Mouse (Mus musculus) cerebellum, postnatal 36 days (tissue): ENCODE measurements around the gene Gm37240.
A peak's percentile ranks its signal among the peaks of the same experiment; 100 is the strongest.

Experiments used
- DNase-seq, 2 experiments: peaks; one replicate each; pipeline ENCODE4 v3.0.0; 2021 to 2022; ENCODE audit warnings: mixed read lengths in 2 of 2

Gene Gm37240

DNA sequence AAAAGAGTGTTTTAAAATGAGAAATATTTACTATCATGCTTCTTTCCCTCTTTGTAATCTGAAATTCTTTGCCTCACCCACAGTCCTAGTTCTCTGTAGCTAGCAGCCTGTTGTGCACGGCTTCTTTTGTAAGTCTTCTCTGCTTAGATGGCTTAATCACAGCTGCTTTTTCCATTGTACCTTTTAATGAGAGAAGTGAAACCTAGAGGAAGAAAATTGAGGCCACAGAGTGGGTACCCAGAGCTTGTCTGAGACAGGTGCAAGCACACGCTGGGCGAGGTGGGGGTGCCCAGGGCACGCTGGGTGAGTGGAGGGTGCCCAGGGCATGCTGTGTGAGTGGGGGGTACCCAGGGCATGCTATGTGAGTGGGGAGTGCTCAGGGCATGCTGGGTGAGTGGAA, 1099.4 kb downstream of the Gm37240 start:
- no peak for DNase-seq

DNA sequence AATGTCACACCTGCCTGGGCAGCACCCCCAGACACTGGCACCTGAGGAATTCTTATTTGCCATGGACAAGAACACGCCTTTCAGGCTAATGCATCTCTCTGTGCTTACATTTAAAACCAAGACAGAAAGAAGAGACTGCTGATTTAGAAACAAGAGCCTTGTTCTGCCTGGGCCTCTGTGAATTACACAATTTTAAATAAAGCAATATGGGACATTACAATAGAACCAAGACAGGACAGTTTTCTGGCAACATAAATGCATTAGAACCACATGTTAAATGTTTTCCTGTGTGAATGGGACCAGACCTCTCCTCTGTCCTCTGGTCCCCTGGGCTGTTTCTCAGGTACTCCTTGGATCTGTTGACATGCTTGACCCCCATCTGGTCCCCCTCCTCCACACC, 1111.2 kb downstream of the Gm37240 start:
- DNase-seq = no peak

DNA sequence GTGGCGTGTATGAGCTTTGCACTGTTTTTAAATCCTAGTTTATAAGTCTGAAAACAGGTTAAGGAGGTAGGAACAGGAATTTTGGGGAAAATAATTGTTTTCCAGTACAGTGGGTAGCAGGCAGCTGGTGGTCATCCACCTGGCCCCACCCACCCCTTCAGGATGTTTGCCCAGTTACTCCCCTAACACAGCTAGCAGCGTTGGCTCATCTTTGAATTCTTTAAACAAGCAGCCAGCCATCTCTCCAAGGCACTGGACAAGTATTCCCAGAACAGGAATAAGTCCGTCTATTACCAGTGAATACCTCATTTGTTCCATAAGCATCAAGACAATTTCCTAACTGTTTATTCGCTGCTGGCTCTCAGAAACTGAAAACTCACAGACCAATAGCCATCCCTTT, 1111.7 kb downstream of the Gm37240 start:
- DNase-seq = no peak

DNA sequence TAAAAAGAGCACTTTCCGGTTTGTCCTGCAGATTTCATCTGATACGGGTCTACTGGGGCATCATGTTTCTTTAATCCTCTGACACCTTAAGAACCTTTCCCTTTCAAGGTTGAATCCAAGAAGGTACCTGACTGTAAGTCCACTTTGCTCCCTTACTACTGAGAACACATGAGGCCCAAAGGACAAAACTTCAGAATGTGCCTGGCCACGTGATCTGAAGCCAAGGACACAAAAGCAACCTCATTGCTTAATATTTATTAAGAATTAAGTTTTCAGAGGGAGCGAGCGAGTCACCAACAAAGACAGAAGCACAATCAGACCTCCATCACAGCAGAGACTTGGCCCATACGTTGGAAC, 1112.3 kb downstream of the Gm37240 start:
- DNase-seq = no peak

DNA sequence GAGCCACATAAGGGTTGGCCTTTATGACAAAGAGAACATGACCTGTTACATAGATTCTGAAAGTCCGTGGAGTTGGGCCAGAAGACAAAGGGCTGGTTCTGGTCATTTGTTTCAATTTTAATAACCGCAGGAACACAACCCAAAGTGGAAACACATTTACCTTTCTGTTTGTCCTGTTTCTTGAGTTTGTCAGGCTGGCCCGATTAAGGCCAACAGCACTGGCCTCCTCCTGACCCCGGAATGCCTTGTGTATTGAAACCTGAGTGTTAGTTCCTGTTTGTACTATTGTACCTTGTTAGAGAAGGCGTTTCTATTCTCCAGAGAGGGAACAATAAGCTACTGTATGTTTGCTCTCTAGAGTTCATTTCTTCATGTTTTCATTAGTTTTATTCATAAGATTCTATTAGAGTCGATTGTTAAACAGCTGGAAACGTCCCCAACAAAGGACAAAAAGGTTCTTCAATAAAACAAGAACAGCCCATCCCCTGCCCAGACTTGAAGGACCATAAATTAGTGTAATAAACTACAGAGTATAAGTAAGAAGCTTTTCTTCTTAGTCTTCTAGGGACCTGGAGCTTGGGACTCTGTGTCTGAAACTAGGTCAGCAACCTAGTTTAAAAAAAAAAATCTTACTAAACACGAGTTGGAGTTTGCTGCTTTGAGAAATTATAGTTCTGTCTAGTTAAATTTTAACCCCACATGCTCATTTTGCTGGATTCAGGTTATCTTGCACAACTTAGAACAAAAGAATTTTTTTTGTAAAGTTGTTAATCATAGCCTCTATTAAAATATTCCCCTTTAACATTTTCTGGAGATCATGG, 1112.9 kb downstream of the Gm37240 start:
- no peak for DNase-seq

DNA sequence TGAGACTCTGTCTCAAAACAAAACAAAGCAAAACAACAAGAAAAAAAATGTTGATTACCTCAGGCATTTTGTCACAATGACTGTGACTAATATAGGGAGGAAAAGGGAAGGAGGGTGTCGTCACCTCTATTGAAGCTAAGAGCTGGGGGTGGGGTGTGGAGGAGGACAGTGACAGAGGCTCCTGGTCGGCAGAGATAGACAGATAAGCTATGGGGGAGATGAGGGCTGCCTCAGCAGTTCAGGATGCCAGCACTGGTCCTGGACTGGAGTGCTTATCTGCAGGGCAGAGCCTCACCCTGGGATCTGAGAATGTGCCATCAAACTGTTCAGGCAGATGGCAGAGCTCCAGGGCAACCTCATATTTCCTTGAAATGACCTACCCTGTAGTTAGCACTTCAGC, 1115.3 kb downstream of the Gm37240 start:
- no peak for DNase-seq

DNA sequence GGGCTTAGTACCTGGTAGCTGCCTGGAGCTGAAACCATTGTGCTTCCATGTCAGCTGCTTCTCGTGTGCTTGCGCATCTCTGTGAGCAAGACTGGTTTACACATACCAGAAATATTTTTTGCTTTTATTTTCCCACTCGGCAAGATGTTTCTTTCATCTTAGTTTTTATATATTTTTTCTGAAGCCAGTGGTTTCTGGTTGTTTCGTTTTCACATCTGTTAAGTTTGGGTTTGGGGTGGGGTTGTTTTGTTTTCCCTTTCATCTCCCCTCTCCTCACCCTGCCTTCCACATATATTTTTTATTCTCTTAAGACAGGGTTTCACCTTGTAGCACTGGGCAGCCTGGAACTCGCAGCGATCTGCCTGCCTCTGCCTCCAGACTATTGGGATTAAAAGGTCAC, 1116.8 kb downstream of the Gm37240 start:
- no peak for DNase-seq

DNA sequence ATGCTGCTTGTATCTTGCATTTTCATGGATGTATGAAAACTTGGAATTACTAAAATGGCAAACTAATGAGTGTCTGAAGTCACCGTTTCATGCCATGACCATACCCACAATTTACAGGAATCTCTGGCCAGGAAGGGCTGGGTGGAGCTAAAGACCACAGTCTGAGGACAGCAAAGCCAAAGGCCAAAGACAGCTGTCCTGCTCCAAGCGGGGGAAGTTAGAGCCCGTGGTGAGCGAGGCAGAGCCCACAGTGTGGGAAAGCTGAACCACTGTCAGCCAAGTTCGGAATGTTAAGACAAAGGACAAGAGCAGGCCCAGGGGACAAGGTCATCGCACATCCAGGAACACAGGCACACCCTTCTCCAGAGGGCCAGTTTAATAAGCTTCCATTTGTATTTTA, 1117.9 kb downstream of the Gm37240 start:
- DNase-seq = no peak

DNA sequence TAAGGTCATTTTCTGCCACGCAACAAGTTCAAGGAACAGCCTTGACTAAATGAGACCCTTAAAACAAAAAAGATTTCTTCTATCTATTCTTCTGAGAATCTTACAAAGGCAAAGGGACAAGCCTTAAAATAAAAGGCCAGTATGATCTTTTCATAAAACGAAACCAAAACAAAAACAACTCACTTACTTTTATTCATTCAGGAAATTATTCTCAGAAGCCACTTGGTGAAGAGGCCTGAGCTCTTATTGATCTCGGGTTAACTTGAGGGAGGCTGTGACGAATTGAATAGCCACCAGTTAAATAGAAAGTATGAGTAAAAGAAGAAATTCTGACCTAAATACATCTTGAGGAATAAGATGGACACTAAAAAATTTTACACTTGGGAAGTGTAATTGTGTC, 1118.4 kb downstream of the Gm37240 start:
- DNase-seq = no peak

DNA sequence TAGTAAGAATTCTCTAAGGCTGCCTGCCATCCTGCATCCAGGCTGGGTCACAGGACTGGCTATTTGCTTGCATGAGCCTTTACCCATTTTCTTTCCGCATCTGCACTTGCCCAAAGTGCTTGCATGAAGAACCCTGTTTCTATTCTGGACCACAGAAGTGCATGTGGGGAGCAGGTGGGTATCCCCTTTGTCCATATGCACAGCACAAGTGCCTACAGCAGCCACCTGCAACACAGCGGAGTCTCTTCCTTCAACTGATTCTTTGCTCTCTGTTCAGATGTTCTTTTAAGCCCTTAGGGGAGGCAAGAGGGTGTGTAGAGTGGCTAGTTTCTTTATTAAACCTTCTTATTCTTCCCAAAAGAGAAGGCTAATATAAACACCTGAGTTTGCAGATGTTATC, 1133.5 kb downstream of the Gm37240 start:
- no peak for DNase-seq

DNA sequence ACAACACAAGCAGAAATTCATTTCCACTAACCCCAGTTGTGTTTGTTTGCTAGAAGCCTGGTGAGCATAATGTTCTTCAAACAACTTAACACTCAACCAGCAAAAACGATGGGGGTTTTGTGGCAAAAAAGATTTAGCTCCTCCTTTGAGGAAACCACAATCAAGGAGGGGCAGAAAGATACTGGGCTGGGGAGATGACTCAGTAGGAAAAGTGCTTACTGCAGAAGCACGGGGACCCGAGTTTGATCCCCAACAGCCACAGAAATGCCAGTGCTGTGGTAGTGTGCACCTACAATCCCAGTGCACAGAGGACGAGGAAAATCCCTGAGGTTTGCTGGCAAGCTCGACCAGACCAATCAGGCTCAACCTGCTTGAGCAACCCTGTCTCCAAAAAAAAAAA, 1138.1 kb downstream of the Gm37240 start:
- no peak for DNase-seq

DNA sequence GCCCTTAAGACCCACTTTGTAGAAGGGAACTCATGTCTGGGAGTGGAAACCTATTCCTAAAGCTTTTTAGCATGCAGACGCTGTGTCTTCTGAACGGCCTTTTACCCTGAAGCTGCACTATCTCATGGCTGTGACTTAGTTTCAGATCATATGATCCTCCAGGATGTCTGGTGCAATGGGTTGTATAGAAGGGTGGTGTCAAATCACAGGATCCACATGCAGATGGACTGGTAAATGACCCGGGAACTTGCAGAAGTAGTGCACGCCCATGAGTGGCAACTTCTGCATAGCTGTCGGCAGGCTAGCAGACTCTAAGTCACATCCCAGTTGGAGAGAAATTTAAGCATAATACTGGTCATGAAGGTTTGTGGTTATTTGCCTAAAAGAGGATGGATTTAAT, 1139.2 kb downstream of the Gm37240 start:
- DNase-seq = no peak

DNA sequence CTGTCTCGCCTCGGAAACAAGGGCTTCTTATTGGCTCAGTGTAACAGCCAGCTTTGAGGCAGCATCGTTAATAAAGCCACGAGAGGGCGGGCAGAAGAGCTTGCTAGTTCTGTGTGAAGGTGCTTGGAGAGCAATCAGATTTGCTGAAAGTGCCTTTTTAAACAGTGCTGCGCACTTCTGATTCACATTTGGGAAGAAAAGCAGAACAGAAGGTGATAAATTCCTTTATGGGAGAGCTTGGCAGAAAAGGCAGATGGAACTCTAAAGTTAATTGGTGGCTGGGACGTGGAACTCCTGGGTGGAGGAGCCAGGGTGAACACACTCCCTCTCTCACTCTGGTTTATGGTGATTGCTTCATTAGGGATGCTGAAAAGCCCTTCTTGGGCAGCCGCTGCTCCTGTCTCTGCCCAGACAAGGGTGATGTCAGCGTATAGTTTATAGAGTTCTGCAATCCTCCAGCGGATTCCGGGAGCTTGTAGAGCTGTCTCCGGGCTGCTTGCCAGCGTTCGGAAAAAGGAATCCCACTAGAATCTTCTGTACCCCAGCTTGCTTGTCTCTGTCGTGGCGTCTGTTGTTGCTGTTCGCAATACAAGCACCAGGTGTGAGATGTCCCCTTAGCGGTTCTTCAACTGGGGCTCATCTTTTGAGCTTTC, 1141.7 kb downstream of the Gm37240 start:
- DNase-seq = no peak

DNA sequence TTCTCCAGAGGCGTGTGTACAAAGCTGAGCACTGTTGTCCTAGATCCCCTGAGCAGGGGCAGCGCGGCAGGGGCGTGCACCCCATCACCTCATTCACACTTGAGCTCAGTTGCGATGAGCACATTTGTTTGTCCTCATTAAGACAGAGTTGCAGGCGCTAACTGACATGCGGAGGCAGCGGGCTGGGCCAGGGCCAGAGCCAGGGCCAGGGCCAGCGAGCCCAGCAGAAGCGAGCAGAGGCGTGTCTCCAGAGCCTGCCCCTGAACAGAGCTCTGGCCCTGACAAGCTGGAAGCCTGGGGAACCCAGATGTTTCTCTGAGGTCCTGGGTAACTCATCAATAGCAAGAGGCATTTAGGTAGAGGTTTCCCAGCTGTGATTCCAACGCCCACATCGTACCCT, 1142.6 kb downstream of the Gm37240 start:
- no peak for DNase-seq

DNA sequence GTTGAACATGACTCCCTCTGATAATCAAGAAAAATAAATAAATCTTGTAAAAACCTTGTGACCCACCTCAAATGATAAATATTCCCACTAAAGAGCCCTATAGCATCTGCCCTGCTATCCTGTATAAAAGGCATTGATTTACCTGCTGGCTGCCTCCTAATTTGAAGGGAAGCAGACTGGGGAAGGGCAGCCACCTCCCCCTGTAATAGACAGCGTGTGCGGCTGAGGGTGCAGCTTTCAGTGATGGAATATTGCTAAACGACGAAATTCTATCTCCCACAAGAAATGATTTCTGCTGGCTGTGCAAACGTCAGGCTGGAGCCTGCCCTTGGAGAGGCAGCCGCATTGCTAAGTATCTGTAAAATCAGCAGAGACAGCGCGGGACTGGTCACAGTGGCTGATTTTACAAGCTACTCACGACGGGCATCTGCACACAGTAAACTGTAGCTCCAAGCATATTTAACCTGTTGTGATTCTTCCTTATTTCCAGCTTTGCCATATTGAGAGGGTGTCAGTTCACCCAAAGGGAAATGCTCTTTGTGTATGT, 1147.2 kb downstream of the Gm37240 start:
- DNase-seq = no peak

DNA sequence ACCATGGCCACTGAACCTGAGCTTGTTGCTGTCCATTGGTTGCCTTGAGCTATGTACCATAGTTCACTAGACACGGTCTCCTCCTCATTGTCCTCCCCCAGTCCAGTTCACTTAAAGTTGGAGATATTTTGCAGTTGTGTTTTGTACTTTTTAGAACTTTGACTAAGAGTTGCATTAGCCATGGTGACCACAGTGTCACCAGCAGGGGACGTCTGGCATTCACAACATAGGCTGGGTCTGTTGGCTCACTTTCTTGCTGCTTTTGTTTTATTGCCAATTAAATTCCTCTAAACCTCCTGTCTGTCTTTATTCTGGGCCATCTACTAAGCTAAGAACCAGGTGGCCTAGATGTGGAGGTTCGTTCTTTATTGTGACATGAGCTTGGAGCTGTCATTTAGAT, 1150.2 kb downstream of the Gm37240 start:
- no peak for DNase-seq

DNA sequence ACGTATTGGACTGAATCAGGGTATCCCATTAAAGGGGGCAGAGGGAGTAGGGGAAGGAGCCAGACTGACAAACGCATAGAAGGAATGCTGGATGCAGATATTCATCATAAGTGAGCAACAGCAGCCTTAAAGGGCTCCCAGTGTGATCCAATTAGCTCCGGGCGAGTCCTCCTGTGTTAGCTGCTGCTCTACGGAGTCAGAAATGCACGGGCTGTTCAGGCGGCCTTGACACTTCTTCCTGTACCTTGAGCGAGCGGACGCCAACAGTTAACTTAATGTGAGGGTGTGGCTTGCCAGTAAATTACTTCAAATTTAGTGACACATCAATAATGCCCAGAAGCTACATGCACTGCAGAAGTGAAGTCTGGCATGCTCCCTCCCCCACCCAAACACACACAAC, 1151.6 kb downstream of the Gm37240 start:
- no peak for DNase-seq

DNA sequence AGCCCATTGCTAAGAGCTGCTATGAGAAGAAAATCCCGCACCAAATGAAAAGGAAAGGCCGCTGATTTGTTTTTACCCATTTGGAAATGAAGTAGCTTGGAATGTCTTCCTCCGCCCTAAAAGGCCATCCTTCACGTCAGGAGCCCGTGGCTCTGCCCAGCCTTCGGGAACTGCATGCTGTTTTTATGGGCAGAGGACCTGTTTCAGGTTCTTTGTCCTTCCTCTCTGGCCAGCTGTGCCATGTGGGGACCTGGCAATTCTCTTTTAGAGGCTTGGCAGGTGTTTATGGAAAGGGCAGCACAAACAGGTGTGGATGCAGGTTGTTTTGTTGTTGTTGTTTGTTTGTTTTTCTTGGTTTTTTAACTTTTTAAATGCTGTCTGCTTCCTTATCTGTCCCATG, 1154.8 kb downstream of the Gm37240 start:
- DNase-seq = peak in 1 of 2 experiments; percentile 13

DNA sequence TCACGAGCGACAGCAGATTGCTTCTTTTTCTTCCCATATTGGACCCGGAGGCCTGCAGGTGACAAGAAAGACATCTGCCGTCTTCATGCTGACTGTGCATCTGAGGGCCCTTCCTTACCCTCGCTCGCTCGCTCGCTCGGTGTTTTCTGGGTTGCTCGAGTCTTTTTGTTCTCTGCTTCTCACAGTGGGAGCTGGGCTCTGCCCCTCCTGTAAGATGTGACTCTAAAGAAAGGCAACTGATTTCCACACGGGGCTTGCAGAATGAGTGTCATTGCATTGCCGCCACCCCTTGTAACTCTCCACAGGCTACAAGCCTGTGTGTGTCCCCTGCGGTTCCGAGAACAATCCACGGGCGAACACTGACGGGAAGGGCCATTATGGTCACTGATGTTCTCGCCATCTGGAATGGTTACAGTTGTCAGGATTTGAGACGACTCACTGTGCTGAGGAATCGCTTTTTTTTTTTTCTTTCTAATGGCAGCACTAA, 1155.3 kb downstream of the Gm37240 start:
- peak; percentile 24 to 28 for DNase-seq

DNA sequence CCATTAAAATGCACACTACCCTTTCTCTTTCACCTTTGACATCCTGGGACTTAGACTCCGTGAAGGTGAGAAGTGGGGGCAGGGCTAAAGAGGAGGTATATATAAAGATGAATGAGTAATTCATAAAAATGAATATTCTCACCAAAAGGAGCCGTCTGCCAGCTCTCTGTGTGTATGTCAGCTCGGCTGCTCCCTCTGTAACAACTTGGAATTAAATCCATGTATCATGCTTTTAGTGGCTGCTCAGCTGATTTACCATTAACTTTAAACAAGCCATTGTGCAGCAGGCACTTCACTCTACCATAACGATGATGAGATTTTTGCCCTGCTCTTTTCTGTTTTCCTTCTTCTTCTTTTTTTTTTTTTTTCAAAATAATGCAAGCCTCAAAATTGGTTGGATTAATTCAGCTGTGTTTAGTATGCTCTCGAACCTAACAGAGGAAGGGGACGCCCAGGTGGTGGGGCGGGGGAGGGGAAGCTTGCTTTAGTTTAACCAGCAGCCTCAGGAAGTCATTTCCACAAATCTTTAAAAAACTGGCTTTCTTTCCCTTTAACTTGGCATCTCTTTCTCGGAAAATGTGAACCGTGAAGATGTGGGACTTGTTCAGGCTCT, 1155.8 kb downstream of the Gm37240 start:
- no peak for DNase-seq

DNA sequence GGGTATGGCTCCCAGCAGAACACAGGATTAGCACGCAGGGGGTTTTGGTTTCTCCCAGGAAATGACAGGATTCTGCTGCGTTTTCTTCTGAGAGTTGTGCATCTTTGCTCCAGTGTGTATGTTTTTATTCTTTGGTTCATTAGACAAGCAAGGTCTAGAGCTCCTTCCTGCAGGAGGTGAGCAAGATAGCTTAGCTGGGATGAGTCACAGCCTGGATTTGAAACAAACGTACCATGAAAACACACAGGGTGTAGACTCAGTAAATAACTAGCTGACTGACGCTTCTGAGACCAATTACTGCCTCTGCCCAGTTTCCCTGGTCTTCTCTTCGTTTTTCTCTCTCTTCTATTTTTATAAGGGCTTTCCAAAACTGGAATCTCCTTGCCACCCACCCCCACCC, 1156.3 kb downstream of the Gm37240 start:
- no peak for DNase-seq

DNA sequence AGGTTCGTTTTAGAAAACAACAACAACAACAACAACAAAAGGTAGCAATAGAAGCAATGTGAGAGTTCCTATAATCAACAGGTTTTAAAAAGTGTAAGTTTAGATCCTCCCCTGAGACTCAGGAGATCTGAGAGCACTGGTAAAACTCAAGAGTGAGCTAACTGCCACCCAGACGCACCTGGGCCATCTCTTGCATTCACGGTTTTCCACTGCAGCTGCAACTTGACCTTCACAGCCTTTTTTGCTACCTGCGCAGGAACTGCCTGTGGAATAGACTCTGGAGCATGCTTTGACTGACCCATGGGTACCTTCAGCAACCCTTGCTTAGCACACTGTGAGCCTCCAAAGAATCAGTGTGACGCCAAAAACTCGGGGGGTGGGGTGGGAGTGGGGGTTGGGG, 1157.5 kb downstream of the Gm37240 start:
- no peak for DNase-seq

DNA sequence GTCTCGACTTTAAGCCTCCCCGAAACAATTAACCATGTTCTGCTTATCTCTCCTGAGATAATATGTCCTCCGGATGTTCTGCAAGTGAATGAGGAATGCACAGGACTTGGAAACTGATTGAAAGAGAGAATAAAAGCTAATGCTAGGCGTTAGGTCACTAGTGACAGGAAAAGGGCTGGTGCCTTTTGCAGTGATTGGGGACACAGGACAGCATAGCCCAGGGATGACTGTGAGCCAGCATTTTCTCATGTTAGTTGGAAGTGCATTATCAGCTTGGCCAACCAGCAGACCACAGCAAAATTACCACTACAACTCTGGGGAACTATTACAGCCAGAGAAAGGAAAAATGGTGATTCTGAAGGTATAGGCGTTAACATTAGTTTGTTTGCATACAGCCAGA, 1163.3 kb downstream of the Gm37240 start:
- DNase-seq = no peak

DNA sequence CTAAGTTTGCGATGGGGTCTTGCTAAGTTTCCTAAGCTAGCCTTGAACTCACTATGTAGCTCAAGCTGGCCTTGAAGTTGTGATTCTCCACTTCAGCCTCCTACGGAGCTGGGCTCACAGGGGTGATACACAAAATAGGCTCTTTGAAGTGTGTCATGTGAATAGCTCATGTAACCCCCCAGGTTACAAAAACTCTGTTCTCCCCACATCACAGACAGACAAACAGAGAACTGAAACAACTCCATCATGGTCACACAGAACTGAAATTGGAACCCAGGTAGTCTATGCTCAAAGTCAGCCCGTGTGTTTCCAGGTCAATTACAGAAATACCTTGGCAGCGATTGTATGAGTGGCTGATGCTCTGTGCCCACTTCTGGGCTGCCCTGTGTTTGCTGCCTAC, 1164.6 kb downstream of the Gm37240 start:
- DNase-seq = no peak
